ENCODE assay signal across 8 mouse cellular contexts in the genomic region with DNA sequence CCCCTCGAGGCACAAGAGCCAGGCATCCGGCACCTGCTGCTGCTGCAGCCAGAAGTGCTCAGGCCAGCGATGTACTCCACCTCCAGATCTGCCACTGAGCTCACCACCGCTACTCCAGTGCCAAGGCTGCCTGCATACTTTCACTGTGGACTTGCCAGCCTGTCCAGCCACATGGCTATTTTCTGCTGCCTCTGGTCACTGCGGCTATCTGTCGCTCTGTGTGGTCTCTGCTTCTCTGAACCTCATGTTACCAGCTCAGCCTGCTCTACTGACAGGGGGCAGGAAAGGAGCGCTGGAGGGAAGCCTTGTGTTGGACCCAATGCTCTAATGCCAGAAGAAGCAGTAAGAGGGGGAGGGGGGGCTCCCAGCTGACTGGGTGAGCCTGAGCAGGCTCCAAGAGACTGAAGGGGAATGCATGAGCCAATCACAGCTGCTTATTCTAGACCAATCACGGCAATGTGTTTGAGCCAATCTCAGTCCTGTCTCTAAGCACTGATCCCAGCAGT. TPM values are rescaled to one million over a fixed set of nuclear protein-coding genes. Genes with fewer than 3 reads are reported as not detected.
DNase-seq lines count a peak whose midpoint lies in the region; TF ChIP-seq lines count a peak whose summit lies in the region.

No protein-coding gene starts in this region.

- peak; percentile 28 for DNase-seq in R1 (ENCODE audit: low read depth, low spot score)
- DNase-seq in cerebellum, adult 2 months: peak; percentile 60 to 69
- peak; percentile 27 to 48 for DNase-seq in frontal cortex, adult 2 months (ENCODE audit: extremely low spot score in 1 of 2, low spot score in 1 of 2)
- peak; percentile 31 for DNase-seq in hindbrain, embryonic 10.5 days (ENCODE audit: low spot score)
- DNase-seq in left cerebral cortex, postnatal 4 days: peak; percentile 75
- DNase-seq in retina, adult 2 months (ENCODE audit: low read depth, low spot score): peak; percentile 33
- DNase-seq in adipocyte (ENCODE audit: low spot score): no peak
- DNase-seq in spleen, postnatal 36 days (ENCODE audit: low spot score in 2 of 2): no peak

- no peaks in the 10 kb centered on the region for H3K36me3 ChIP-seq in hindbrain, embryonic 10.5 days

- no peak for TF ChIP-seq POLR2A in cerebellum, adult 2 months (IDR thresholded peaks at IDR 0.05; ENCODE audit: borderline replicate concordance, insufficient read depth, low read length)

- no peak overlapping the region for H3K4me3 ChIP-seq in cerebellum, adult 2 months (replicated peaks; ENCODE audit: insufficient read depth, low read depth, low read length)
- no peak overlapping the region for H3K4me3 ChIP-seq in hindbrain, embryonic 10.5 days

- H3K4me1 ChIP-seq in cerebellum, adult 2 months (ENCODE audit: control insufficient read depth, insufficient read depth, low read length): peaks cover 27% of the 10 kb centered on the region
- H3K4me1 ChIP-seq in hindbrain, embryonic 10.5 days (replicated peaks): peaks cover 31% of the 10 kb centered on the region

- H3K27me3 ChIP-seq in cerebellum, adult 2 months (ENCODE audit: control insufficient read depth, insufficient read depth, low read length): no peaks in the 10 kb centered on the region
- no peaks in the 10 kb centered on the region for H3K27me3 ChIP-seq in hindbrain, embryonic 10.5 days (ENCODE audit: insufficient read depth, poor library complexity, severe bottlenecking)

- WGBS in cerebellum, adult 2 months: 4% methylated on average over 8 of the region's 8 CpGs
- 65% methylated on average over 8 of the region's 8 CpGs for WGBS in hindbrain, embryonic 10.5 days

- peak overlapping the region; percentile 14 for H3K27ac ChIP-seq in cerebellum, adult 2 months (ENCODE audit: insufficient read depth, low read length)
- peak overlapping the region; percentile 50; the same call in 1 of the 2 replicates for H3K27ac ChIP-seq in hindbrain, embryonic 10.5 days

- no peak for TF ChIP-seq CTCF in cerebellum, adult 2 months (IDR thresholded peaks at IDR 0.05; ENCODE audit: borderline replicate concordance, insufficient read depth, low read depth, low read length)

- intact Hi-C loops in left cerebral cortex, postnatal 4 days (cut with DNase I): no loop called here

- H3K9me3 ChIP-seq in hindbrain, embryonic 10.5 days: no peaks in the 10 kb centered on the region

RNA-seq across cellular contexts. Expression of a gene that starts 34.7 kb away (rescaled TPM):
- 1.6 and 2.2 TPM in 2 replicates for polyA plus RNA-seq in cerebellum, adult 2 months (2012; rRNA removed)
- 0.15 and 0.88 TPM in 2 replicates for polyA plus RNA-seq in frontal cortex, adult 2 months (2012; rRNA removed)
- not detected in 2 replicates for polyA plus RNA-seq in hindbrain, embryonic 10.5 days (2016; fragmentation: Nextera tagmentation; extraction: Ambion mirVana)
- total RNA-seq in left cerebral cortex, postnatal 4 days (2021): 1 to 10 TPM; 4.5 to 5.4 TPM

RNA-seq across cellular contexts. Expression of a gene that starts 37.8 kb away (rescaled TPM):
- polyA plus RNA-seq in cerebellum, adult 2 months (2012; rRNA removed): 77.3 and 82.9 TPM in 2 replicates
- 62.3 and 64.7 TPM in 2 replicates for polyA plus RNA-seq in frontal cortex, adult 2 months (2012; rRNA removed)
- 4.5 and 4.8 TPM in 2 replicates for polyA plus RNA-seq in hindbrain, embryonic 10.5 days (2016; fragmentation: Nextera tagmentation; extraction: Ambion mirVana)
- total RNA-seq in left cerebral cortex, postnatal 4 days (2021): 10 to 100 TPM; 64.0 to 68.3 TPM

Comparison
In these comparisons a context has a peak if more than half of its experiments do, and no peak if none do; other contexts are left out.
1. DNase-seq: peak in R1 (single experiment), cerebellum, adult 2 months (2 of 2), frontal cortex, adult 2 months (2 of 2), hindbrain, embryonic 10.5 days (single experiment), left cerebral cortex, postnatal 4 days (single experiment) and retina, adult 2 months (single experiment); none in adipocyte (single experiment) and spleen, postnatal 36 days (0 of 2).
2. RNA of a gene that starts 37.8 kb away (polyA plus RNA-seq): 77.3 to 82.9 TPM in cerebellum, adult 2 months and 62.3 to 64.7 TPM in frontal cortex, adult 2 months; 4.5 to 4.8 TPM in hindbrain, embryonic 10.5 days; every median in the first group is over 10 times any median in the second.